Mouse (Mus musculus) ES-E14 (cell line): ENCODE results near the gene Map4k4.

Experiments
- CHD2 ChIP-seq: IDR thresholded peaks from 2 replicates; pipeline ENCODE4 v1.6.1; 2014; ENCODE audit warnings: mild to moderate bottlenecking, low read depth, low read length, inconsistent platforms
- ZC3H11A ChIP-seq: IDR thresholded peaks from 2 replicates; pipeline ENCODE4 v1.6.1; 2012; ENCODE audit warnings: low read depth, mild to moderate bottlenecking, inconsistent platforms, low read length, borderline replicate concordance
- ZNF384 ChIP-seq: IDR thresholded peaks from 2 replicates; pipeline ENCODE4 v1.6.1; 2012; ENCODE audit warnings: low read depth, low read length, inconsistent platforms

DNA sequence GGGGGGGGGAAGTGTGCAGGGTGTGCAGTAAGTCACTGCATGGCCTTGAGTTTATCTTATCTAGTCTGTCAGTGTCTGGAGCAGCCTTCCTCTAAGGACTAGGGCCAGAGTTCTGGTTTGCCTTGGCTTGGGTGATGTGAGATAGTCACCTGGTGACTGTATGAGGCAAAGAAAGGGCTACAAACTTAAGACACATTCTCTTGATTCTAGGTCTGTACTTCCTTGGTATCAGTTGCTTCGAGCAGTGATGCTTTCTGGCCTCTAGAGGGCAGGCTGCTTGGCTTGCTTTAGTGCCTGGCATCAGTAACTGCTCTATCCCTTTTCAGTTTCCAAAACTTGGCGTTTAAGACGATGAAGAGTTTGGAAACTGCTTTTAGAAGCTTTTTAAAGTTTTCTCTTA, 10.7 kb downstream of the Map4k4 start:
- TF ChIP-seq ZNF384, result no peak
- no peak for TF ChIP-seq CHD2
- no peak for TF ChIP-seq ZC3H11A
